Mouse (Mus musculus) liver, embryonic 11.5 days (tissue): ENCODE measurements around the gene B3galnt1. TPM values are rescaled to one million over a fixed set of nuclear protein-coding genes. Genes with fewer than 3 reads are reported as not detected.
A peak's percentile ranks its signal among the peaks of the same experiment; 100 is the strongest.

ENCODE experiments used
- ATAC-seq: fragments of 200-750 bp; cut with Nextera tagmentation; replicated peaks from 2 replicates; pipeline ENCODE4 v1.8.0; 2017; ENCODE audit warnings: moderate number of reproducible peaks, mild to moderate bottlenecking, moderate TSS enrichment, moderate library complexity; ENCODE audit not compliant: low FRiP score
- DNase-seq: peaks from one replicate; pipeline ENCODE4 v3.0.0-alpha.2; 2017; ENCODE audit warnings: low spot score
- H3K27ac ChIP-seq: fragments of 300-500 bp; sonication (generic); 2 replicates; pipeline ENCODE4 v1.5.1; 2014; ENCODE audit warnings: mild to moderate bottlenecking, low read depth, low read length, control low read depth
- H3K27me3 ChIP-seq: fragments of 300-500 bp; sonication (generic); replicated peaks from 2 replicates; pipeline ENCODE4 v1.6.1; 2014; ENCODE audit warnings: low read length, mixed read lengths; ENCODE audit not compliant: control insufficient read depth, insufficient read depth
- H3K36me3 ChIP-seq: fragments of 300-500 bp; sonication (generic); 2 replicates; pipeline ENCODE4 v1.6.1; 2014; ENCODE audit warnings: mild to moderate bottlenecking, low read length, moderate library complexity, mixed read lengths; ENCODE audit not compliant: control insufficient read depth, insufficient read depth
- H3K4me1 ChIP-seq: fragments of 300-500 bp; sonication (generic); replicated peaks from 2 replicates; pipeline ENCODE4 v1.6.1; 2014; ENCODE audit warnings: low read length, mixed read lengths; ENCODE audit not compliant: control insufficient read depth, insufficient read depth
- H3K4me2 ChIP-seq: fragments of 300-500 bp; sonication (generic); 2 replicates; pipeline ENCODE4 v1.6.1; 2014; ENCODE audit warnings: mild to moderate bottlenecking, control low read depth, moderate library complexity
- H3K4me3 ChIP-seq: fragments of 300-500 bp; sonication (generic); 2 replicates; pipeline ENCODE4 v1.5.1; 2014; ENCODE audit warnings: low read depth, low read length, control low read depth
- H3K9ac ChIP-seq: fragments of 300-500 bp; sonication (generic); 2 replicates; pipeline ENCODE4 v1.6.1; 2014; ENCODE audit warnings: low read depth, low read length, control low read depth
- H3K9me3 ChIP-seq: fragments of 300-500 bp; sonication (generic); 2 replicates; pipeline ENCODE4 v1.6.1; 2016; ENCODE audit warnings: low read length, inconsistent platforms, mixed read lengths; ENCODE audit not compliant: control insufficient read depth
- WGBS: fragments of 180-500 bp; shearing (Covaris S2); extraction: QIAGEN DNeasy Blood & Tissue Kit; methylation state at CpG from one replicate; pipeline ENCODE4 v1.1.7; 2014; 5-methylcytosine and 5-hydroxymethylcytosine counted together
- polyA plus RNA-seq: library from polyadenylated mRNA; unstranded; fragments of >200 nt; fragmentation: Nextera tagmentation; extraction: Ambion mirVana; gene quantifications from 2 replicates; pipeline ENCODE4 v1.2.1, GENCODE M21; 2014

The B3galnt1 gene
- polyA plus RNA-seq, 1 experiment from 2014 or later = 10.0 TPM

- Histone ChIP-seq H3K4me3 (no peak overlapping the region), H3K4me1 (no peaks in the 10 kb centered on the region), H3K36me3 (no peaks in the 10 kb centered on the region), H3K9me3 (no peaks in the 10 kb centered on the region), H3K9ac (no peak overlapping the region), H3K27me3 (no peaks in the 10 kb centered on the region), H3K4me2 (no peak overlapping the region), H3K27ac (no peak overlapping the region)
- ATAC-seq (no peak), DNase-seq (no peak)
- WGBS = 67% methylated on average over 1 of the region's 1 CpGs
These were observed 8.2 kb upstream of the B3galnt1 start for GRCm38 (mm10) chr3:69606923-69607322.

- Histone ChIP-seq H3K4me1 (no peaks in the 10 kb centered on the region), H3K27ac (no peak overlapping the region), H3K4me3 (peak overlapping the region; percentile 65), H3K27me3 (peaks cover 23% of the 10 kb centered on the region), H3K9ac (no peak overlapping the region), H3K36me3 (no peaks in the 10 kb centered on the region), H3K9me3 (no peaks in the 10 kb centered on the region), H3K4me2 (peak overlapping the region; percentile 65)
- 12% methylated on average over 5 of the region's 5 CpGs for WGBS
- ATAC-seq (no peak), DNase-seq (no peak)
These were observed 373 bp upstream of the B3galnt1 start for GRCm38 (mm10) chr3:69599166-69599500.

GRCm38 (mm10) chr3:69597816-69598215 lies 944 bp downstream of the B3galnt1 start:
- 27% methylated on average over 7 of the region's 7 CpGs for WGBS
- H3K9me3 ChIP-seq = no peaks in the 10 kb centered on the region
- ATAC-seq (no peak), DNase-seq (no peak)
- H3K9ac ChIP-seq = no peak overlapping the region
- H3K27ac ChIP-seq = no peak overlapping the region
- H3K27me3 ChIP-seq = peaks cover 23% of the 10 kb centered on the region
- H3K36me3 ChIP-seq = no peaks in the 10 kb centered on the region
- H3K4me3 ChIP-seq = peak overlapping the region; percentile 65
- H3K4me1 ChIP-seq = no peaks in the 10 kb centered on the region
- H3K4me2 ChIP-seq = peak overlapping the region; percentile 65

- Histone ChIP-seq H3K27me3 (peaks cover 23% of the 10 kb centered on the region), H3K4me3 (no peak overlapping the region), H3K4me1 (no peaks in the 10 kb centered on the region), H3K36me3 (no peaks in the 10 kb centered on the region), H3K9ac (no peak overlapping the region), H3K27ac (no peak overlapping the region), H3K9me3 (no peaks in the 10 kb centered on the region), H3K4me2 (peak overlapping the region; percentile 65; the same call in 1 of the 2 replicates)
- ATAC-seq (no peak), DNase-seq (no peak)
- WGBS = 85% methylated on average over 6 of the region's 6 CpGs
These were observed 1.5 kb downstream of the B3galnt1 start for GRCm38 (mm10) chr3:69597211-69597610.

- ATAC-seq (no peak), DNase-seq (no peak)
- no peak overlapping the region for H3K4me3 ChIP-seq
- H3K27ac ChIP-seq = no peak overlapping the region
- no peaks in the 10 kb centered on the region for H3K4me1 ChIP-seq
- H3K27me3 ChIP-seq = peaks cover 23% of the 10 kb centered on the region
- no peak overlapping the region for H3K4me2 ChIP-seq
- H3K9me3 ChIP-seq = no peaks in the 10 kb centered on the region
- 68% methylated on average over 3 of the region's 3 CpGs for WGBS
- H3K9ac ChIP-seq = no peak overlapping the region
- no peaks in the 10 kb centered on the region for H3K36me3 ChIP-seq
These were observed 2.6 kb downstream of the B3galnt1 start for GRCm38 (mm10) chr3:69596116-69596515.

- Histone ChIP-seq H3K4me3 (no peak overlapping the region), H3K9ac (no peak overlapping the region), H3K27me3 (peaks cover 18% of the 10 kb centered on the region), H3K4me1 (no peaks in the 10 kb centered on the region), H3K9me3 (no peaks in the 10 kb centered on the region), H3K4me2 (no peak overlapping the region), H3K36me3 (no peaks in the 10 kb centered on the region), H3K27ac (no peak overlapping the region)
- ATAC-seq = no peak
- WGBS = 67% methylated on average over 9 of the region's 9 CpGs
- DNase-seq = no peak
These were observed 4.7 kb downstream of the B3galnt1 start for GRCm38 (mm10) chr3:69594071-69594470.

GRCm38 (mm10) chr3:69593426-69593825 lies 5.3 kb downstream of the B3galnt1 start:
- no peak overlapping the region for H3K4me3 ChIP-seq
- H3K4me1 ChIP-seq = no peaks in the 10 kb centered on the region; the same call in 1 of the 2 replicates
- no peak for DNase-seq
- WGBS = 81% methylated on average over 8 of the region's 8 CpGs
- no peak overlapping the region for H3K27ac ChIP-seq
- no peaks in the 10 kb centered on the region for H3K36me3 ChIP-seq
- no peak for ATAC-seq
- H3K4me2 ChIP-seq = no peak overlapping the region
- no peak overlapping the region for H3K9ac ChIP-seq
- peaks cover 12% of the 10 kb centered on the region for H3K27me3 ChIP-seq
- no peaks in the 10 kb centered on the region for H3K9me3 ChIP-seq

GRCm38 (mm10) chr3:69588101-69588760 lies 10.5 kb downstream of the B3galnt1 start:
- H3K4me1 ChIP-seq = no peaks in the 10 kb centered on the region; the same call in 1 of the 2 replicates
- H3K9me3 ChIP-seq = no peaks in the 10 kb centered on the region
- DNase-seq (peak; percentile 34), ATAC-seq (no peak; the same call in 1 of the 2 replicates)
- no peaks in the 10 kb centered on the region for H3K36me3 ChIP-seq
- H3K4me3 ChIP-seq = no peak overlapping the region
- no peaks in the 10 kb centered on the region for H3K27me3 ChIP-seq
- WGBS = 27% methylated on average over 10 of the region's 10 CpGs
- no peak overlapping the region for H3K27ac ChIP-seq
- H3K9ac ChIP-seq = no peak overlapping the region
- H3K4me2 ChIP-seq = 0 out of 2 replicates have a peak overlapping the region, but pooled peaks have one; percentile 14

GRCm38 (mm10) chr3:69583798-69584197 lies 15.0 kb downstream of the B3galnt1 start:
- H3K9ac ChIP-seq = no peak overlapping the region
- 88% methylated on average over 1 of the region's 1 CpGs for WGBS
- H3K4me3 ChIP-seq = no peak overlapping the region
- H3K4me1 ChIP-seq = no peaks in the 10 kb centered on the region; the same call in 1 of the 2 replicates
- no peak overlapping the region for H3K4me2 ChIP-seq
- no peaks in the 10 kb centered on the region for H3K9me3 ChIP-seq
- DNase-seq (no peak), ATAC-seq (no peak)
- H3K27me3 ChIP-seq = no peaks in the 10 kb centered on the region
- H3K27ac ChIP-seq = no peak overlapping the region
- no peaks in the 10 kb centered on the region for H3K36me3 ChIP-seq
